Mouse (Mus musculus) midbrain, embryonic 14.5 days (tissue): ENCODE results near the gene Lmcd1. TPM values are rescaled to one million over a fixed set of nuclear protein-coding genes. Genes with fewer than 3 reads are reported as not detected.

ENCODE experiments used
- ATAC-seq: fragments of 200-750 bp; cut with Nextera tagmentation; 2 replicates; pipeline ENCODE4 v1.8.0; 2017; ENCODE audit warnings: moderate number of reproducible peaks, moderate library complexity; ENCODE audit not compliant: low FRiP score, low TSS enrichment
- DNase-seq: peaks from one replicate; pipeline ENCODE4 v3.0.0-alpha.2; 2015
- H3K27ac ChIP-seq: fragments of 300-500 bp; sonication (generic); replicated peaks from 2 replicates; pipeline ENCODE4 v1.5.1; 2014; ENCODE audit warnings: mild to moderate bottlenecking, low read depth, low read length, moderate library complexity
- H3K27me3 ChIP-seq: fragments of 300-500 bp; sonication (generic); 2 replicates; pipeline ENCODE4 v1.6.1; 2014; ENCODE audit warnings: low read length, control low read depth, mixed read lengths; ENCODE audit not compliant: control insufficient read depth, insufficient read depth
- H3K36me3 ChIP-seq: fragments of 300-500 bp; sonication (generic); 2 replicates; pipeline ENCODE4 v1.6.1; 2014; ENCODE audit warnings: low read length, control low read depth; ENCODE audit not compliant: control insufficient read depth, insufficient read depth
- H3K4me1 ChIP-seq: fragments of 300-500 bp; sonication (generic); 2 replicates; pipeline ENCODE4 v1.6.1; 2014; ENCODE audit warnings: mild to moderate bottlenecking, antibody characterized with exemption, low read length, control low read depth; ENCODE audit not compliant: control insufficient read depth, insufficient read depth
- H3K4me2 ChIP-seq: fragments of 300-500 bp; sonication (generic); 2 replicates; pipeline ENCODE4 v1.6.1; 2014; ENCODE audit warnings: mild to moderate bottlenecking, low read length, moderate library complexity
- H3K4me3 ChIP-seq: fragments of 300-500 bp; sonication (generic); replicated peaks from 2 replicates; pipeline ENCODE4 v1.5.1; 2014; ENCODE audit warnings: low read depth, low read length
- H3K9ac ChIP-seq: fragments of 300-500 bp; sonication (generic); replicated peaks from 2 replicates; pipeline ENCODE4 v1.6.1; 2014; ENCODE audit warnings: mild to moderate bottlenecking, low read length, moderate library complexity
- H3K9me3 ChIP-seq: fragments of 300-500 bp; sonication (generic); 2 replicates; pipeline ENCODE4 v1.6.1; 2016; ENCODE audit warnings: low read length, control low read depth, mixed read lengths; ENCODE audit not compliant: control insufficient read depth
- WGBS: fragments of 180-500 bp; shearing (Covaris S2); extraction: QIAGEN DNeasy Blood & Tissue Kit; methylation state at CpG from one replicate; pipeline ENCODE4 v1.1.7; 2014; 5-methylcytosine and 5-hydroxymethylcytosine counted together
- polyA plus RNA-seq: library from polyadenylated mRNA; unstranded; fragments of >200 nt; fragmentation: Nextera tagmentation; extraction: Ambion mirVana; gene quantifications from 2 replicates; pipeline ENCODE4 v1.2.1, GENCODE M21; 2014

Gene Lmcd1
- polyA plus RNA-seq, 1 experiment from 2014 or later: 16.2 TPM

DNA sequence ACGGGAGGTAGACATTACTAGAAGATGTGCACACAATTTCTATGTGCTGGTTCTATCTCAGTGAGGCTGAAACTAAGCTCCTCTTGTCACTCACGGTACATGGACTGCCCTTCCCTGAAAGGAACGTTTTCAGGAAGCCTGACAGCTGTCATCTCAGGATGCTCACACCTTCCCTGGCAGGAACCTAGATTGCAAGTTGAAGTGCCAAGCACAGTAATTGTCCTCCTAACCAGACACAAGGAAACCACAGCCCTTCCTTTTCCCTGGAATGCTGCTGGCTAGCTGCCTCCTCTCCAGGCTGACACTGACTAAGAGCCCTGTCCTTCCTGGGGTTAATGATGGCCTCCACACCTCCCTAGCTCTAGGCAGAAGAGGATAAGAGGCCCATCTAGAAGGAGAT, 21.7 kb downstream of the Lmcd1 start:
- Histone ChIP-seq H3K9me3 (no peaks in the 10 kb centered on the region), H3K36me3 (no peaks in the 10 kb centered on the region), H3K4me1 (no peaks in the 10 kb centered on the region), H3K27me3 (no peaks in the 10 kb centered on the region), H3K9ac (no peak overlapping the region), H3K4me3 (no peak overlapping the region), H3K27ac (no peak overlapping the region), H3K4me2 (no peak overlapping the region)
- ATAC-seq (no peak), DNase-seq (no peak)
- 82% methylated on average over 3 of the region's 3 CpGs for WGBS

DNA sequence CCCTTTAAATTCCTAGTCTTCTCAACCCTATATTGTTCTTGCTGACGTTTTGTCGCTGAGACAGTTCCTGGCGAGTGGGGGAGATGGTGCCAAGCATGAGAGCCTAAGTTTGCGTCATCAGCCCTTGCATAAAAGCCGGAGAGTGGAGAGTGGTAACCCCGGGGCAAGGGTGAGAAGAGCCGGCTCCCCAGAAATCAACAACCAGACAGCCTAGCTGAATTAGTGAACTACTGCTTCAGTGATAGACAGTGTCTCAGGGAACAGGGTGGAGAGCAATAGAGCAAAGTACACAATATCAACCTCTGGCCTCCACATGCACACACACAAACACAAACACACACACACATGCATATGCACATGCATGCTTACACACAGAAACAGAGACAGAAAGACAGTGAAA, 26.6 kb downstream of the Lmcd1 start:
- Histone ChIP-seq H3K27ac (no peak overlapping the region), H3K9me3 (no peaks in the 10 kb centered on the region), H3K4me2 (no peak overlapping the region), H3K9ac (no peak overlapping the region), H3K36me3 (no peaks in the 10 kb centered on the region), H3K27me3 (no peaks in the 10 kb centered on the region), H3K4me3 (no peak overlapping the region), H3K4me1 (no peaks in the 10 kb centered on the region)
- no peak for ATAC-seq
- DNase-seq: no peak
- WGBS: 88% methylated on average over 7 of the region's 7 CpGs

GRCm38 (mm10) chr6:112300633-112301032, 27.1 kb downstream of the Lmcd1 start:
- Histone ChIP-seq H3K4me1 (no peaks in the 10 kb centered on the region), H3K27ac (no peak overlapping the region), H3K9me3 (no peaks in the 10 kb centered on the region), H3K9ac (no peak overlapping the region), H3K4me3 (no peak overlapping the region), H3K4me2 (no peak overlapping the region), H3K27me3 (no peaks in the 10 kb centered on the region), H3K36me3 (no peaks in the 10 kb centered on the region)
- no peak for ATAC-seq
- 90% methylated on average over 1 of the region's 1 CpGs for WGBS
- DNase-seq: no peak

- H3K27me3 ChIP-seq: no peaks in the 10 kb centered on the region
- no peaks in the 10 kb centered on the region for H3K36me3 ChIP-seq
- no peaks in the 10 kb centered on the region for H3K9me3 ChIP-seq
- no peak overlapping the region for H3K27ac ChIP-seq
- no peak for ATAC-seq
- no peak overlapping the region for H3K4me3 ChIP-seq
- H3K4me2 ChIP-seq: no peak overlapping the region
- no peak for DNase-seq
- no peaks in the 10 kb centered on the region for H3K4me1 ChIP-seq
- 80% methylated on average over 7 of the region's 7 CpGs for WGBS
- H3K9ac ChIP-seq: no peak overlapping the region
Measured at GRCm38 (mm10) chr6:112302248-112302647, 28.7 kb downstream of the Lmcd1 start.

DNA sequence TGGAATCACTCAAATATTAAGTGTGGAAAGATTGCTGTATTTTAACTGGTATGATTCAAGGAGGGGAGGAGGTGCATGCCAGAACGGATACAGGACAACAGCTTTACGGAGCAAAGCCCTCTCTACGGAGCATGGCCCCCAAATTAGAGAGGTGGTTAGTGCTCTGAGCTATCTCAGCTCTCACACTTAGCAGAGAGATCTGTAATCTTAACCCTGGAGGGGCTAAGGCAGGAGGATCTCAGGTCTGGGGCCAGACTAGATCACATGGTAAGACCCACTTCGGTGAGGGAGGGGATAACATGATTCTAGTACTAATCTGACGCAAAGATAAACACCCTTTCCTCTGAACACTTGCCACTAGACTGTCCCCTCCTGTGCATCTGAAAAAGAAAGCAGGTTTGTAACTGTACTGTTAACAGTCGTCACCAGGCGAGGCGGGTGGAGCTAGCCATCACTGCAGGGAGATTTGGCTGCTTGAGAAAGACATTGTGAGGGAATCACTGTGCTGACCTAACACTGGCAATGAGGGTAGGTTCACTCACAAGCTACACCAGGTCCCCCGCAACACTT, 29.3 kb downstream of the Lmcd1 start:
- Histone ChIP-seq H3K9me3 (no peaks in the 10 kb centered on the region), H3K27ac (no peak overlapping the region), H3K4me2 (no peak overlapping the region), H3K36me3 (no peaks in the 10 kb centered on the region), H3K4me1 (no peaks in the 10 kb centered on the region), H3K9ac (no peak overlapping the region), H3K4me3 (no peak overlapping the region), H3K27me3 (no peaks in the 10 kb centered on the region)
- ATAC-seq (no peak), DNase-seq (no peak)
- WGBS: 82% methylated on average over 9 of the region's 9 CpGs

DNA sequence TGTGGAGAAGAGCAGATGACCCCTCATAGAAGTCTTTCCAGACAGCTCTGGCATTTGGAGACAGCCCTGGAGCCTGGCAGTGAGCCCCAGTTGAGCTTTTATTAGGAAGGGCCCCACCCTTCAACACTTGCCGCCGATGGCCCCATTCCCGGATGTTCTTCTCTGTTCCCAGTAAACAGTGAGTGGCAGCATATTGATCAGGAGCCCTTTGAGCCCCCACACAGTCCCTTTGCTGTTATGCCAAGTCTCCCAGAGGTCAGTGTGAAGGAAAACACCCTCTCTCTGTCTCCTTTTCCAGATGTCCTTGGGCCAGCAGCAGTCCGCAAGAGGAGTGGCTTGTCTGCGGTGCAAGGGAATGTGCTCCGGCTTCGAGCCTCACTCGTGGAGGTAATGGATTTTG, 31.2 kb downstream of the Lmcd1 start:
- Histone ChIP-seq H3K4me2 (no peak overlapping the region), H3K9ac (no peak overlapping the region), H3K36me3 (no peaks in the 10 kb centered on the region), H3K9me3 (no peaks in the 10 kb centered on the region), H3K27me3 (no peaks in the 10 kb centered on the region), H3K4me3 (no peak overlapping the region), H3K27ac (no peak overlapping the region), H3K4me1 (no peaks in the 10 kb centered on the region)
- WGBS: 78% methylated on average over 8 of the region's 8 CpGs
- ATAC-seq (no peak), DNase-seq (no peak)

DNA sequence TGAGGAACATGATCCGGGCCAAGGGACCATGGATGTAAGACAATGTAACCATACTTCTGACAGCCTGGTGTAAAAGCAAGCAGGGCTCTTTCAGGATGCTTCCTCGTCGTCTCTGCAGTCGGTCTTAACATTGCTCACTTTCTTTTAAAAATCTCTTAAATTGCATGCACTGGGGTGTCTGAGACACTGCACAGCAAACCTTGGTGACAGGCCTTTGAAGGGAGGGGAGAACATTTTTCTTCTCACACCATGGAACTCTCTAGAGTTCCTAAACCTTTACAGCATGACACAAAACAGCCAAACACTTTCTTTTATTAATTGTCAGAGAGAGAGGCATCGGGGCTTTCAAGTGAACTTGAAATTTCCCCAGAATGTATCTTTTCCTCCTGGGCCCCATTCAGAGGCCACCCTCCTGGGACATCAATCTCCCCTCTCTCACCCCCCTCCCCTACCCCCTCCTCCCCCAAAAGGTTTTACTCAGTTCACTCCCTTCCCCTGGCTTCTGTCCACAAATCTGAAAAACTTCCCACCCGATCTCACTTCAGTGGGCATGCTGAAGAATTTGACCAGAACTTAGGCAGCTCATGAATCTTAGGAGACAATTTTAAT, 35.9 kb downstream of the Lmcd1 start:
- Histone ChIP-seq H3K4me3 (no peak overlapping the region), H3K9me3 (no peaks in the 10 kb centered on the region), H3K27me3 (no peaks in the 10 kb centered on the region), H3K4me2 (no peak overlapping the region), H3K4me1 (no peaks in the 10 kb centered on the region), H3K9ac (no peak overlapping the region), H3K27ac (no peak overlapping the region), H3K36me3 (no peaks in the 10 kb centered on the region)
- DNase-seq (no peak), ATAC-seq (no peak)
- 64% methylated on average over 6 of the region's 6 CpGs for WGBS

DNA sequence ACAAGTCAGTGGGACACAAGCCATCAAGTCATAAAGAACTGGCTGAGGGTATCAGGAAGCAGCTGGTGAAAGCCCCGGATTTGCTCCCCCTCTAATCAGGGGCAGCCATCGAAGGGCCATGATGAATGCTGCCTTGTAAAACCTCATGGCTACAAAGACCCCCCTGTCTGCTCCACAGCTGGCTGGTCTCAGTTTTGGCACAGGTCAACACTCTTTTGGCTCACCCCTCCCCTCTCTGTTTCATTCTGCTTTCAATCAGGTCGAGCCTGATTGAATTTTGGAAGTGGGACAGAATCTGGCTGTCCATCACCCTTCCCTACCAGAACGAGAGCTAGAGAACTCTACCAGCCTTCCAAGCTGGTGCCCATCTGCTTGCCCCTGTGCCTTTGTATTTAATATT, 37.8 kb downstream of the Lmcd1 start:
- H3K4me1 ChIP-seq: no peaks in the 10 kb centered on the region
- H3K36me3 ChIP-seq: no peaks in the 10 kb centered on the region
- DNase-seq: peak; percentile 26
- peak; percentile 44; the same call in 1 of the 2 replicates for ATAC-seq
- H3K9me3 ChIP-seq: no peaks in the 10 kb centered on the region
- H3K4me2 ChIP-seq: no peak overlapping the region
- 28% methylated on average over 4 of the region's 4 CpGs for WGBS
- no peak overlapping the region for H3K4me3 ChIP-seq
- H3K27ac ChIP-seq: no peak overlapping the region
- no peak overlapping the region for H3K9ac ChIP-seq
- H3K27me3 ChIP-seq: no peaks in the 10 kb centered on the region

DNA sequence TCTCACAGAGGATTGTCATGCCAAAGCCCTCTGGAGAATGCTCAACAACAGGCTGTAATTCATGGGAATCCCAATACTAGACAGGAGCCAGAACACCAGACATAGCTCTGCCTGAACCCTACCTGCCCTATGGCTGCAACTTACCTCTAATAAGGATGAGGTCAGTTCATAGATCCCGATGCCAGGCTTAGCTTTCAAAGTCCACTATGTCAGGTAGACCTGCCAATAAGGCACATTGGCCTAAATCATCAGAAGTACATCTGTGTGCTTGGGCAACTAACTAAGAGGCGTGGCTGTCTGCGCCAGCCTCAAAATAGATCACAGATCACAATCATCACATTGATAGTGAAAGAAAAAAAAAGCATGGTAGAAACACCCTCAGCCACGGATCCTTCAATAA, 45.9 kb downstream of the Lmcd1 start:
- Histone ChIP-seq H3K9me3 (no peaks in the 10 kb centered on the region), H3K27me3 (no peaks in the 10 kb centered on the region), H3K4me3 (no peak overlapping the region), H3K4me1 (no peaks in the 10 kb centered on the region), H3K36me3 (no peaks in the 10 kb centered on the region), H3K4me2 (no peak overlapping the region), H3K9ac (no peak overlapping the region), H3K27ac (no peak overlapping the region)
- DNase-seq (no peak), ATAC-seq (no peak)
- 90% methylated on average over 4 of the region's 4 CpGs for WGBS
